Mouse (Mus musculus) intestine, embryonic 14.5 days (tissue): ENCODE data around the gene Armc10. TPM values are rescaled to one million over a fixed set of nuclear protein-coding genes. Genes with fewer than 3 reads are reported as not detected.

Source experiments
- ATAC-seq: fragments of 200-750 bp; cut with Nextera tagmentation; replicated peaks from 2 replicates; pipeline ENCODE4 v1.8.0; 2017; ENCODE audit warnings: low read depth, moderate number of reproducible peaks, moderate TSS enrichment, moderate library complexity; ENCODE audit not compliant: low FRiP score, low TSS enrichment
- DNase-seq: peaks from one replicate; pipeline ENCODE4 v3.0.0-alpha.2; 2018; ENCODE audit warnings: low spot score
- H3K27ac ChIP-seq: fragments of 300-500 bp; sonication (generic); 2 replicates; pipeline ENCODE4 v1.5.1; 2014; ENCODE audit warnings: low read depth, mild to moderate bottlenecking, control low read depth
- H3K27me3 ChIP-seq: fragments of 300-500 bp; sonication (generic); replicated peaks from 2 replicates; pipeline ENCODE4 v1.6.1; 2014; ENCODE audit warnings: low read length, control low read depth; ENCODE audit not compliant: control insufficient read depth, insufficient read depth
- H3K36me3 ChIP-seq: fragments of 300-500 bp; sonication (generic); 2 replicates; pipeline ENCODE4 v1.6.1; 2014; ENCODE audit warnings: low read length, control low read depth; ENCODE audit not compliant: control insufficient read depth, insufficient read depth
- H3K4me1 ChIP-seq: fragments of 300-500 bp; sonication (generic); replicated peaks from 2 replicates; pipeline ENCODE4 v1.6.1; 2014; ENCODE audit warnings: low read length, control low read depth, mixed read lengths; ENCODE audit not compliant: control insufficient read depth, insufficient read depth
- H3K4me2 ChIP-seq: fragments of 300-500 bp; sonication (generic); 2 replicates; pipeline ENCODE4 v1.6.1; 2014; ENCODE audit warnings: low read length
- H3K4me3 ChIP-seq: fragments of 300-500 bp; sonication (generic); 2 replicates; pipeline ENCODE4 v1.5.1; 2014; ENCODE audit warnings: low read depth, low read length, control low read depth, mixed read lengths
- H3K9ac ChIP-seq: fragments of 300-500 bp; sonication (generic); 2 replicates; pipeline ENCODE4 v1.6.1; 2014; ENCODE audit warnings: mild to moderate bottlenecking, low read length
- H3K9me3 ChIP-seq: fragments of 300-500 bp; sonication (generic); 2 replicates; pipeline ENCODE4 v1.6.1; 2016; ENCODE audit warnings: low read length, control low read depth; ENCODE audit not compliant: control insufficient read depth
- WGBS: fragments of 180-500 bp; shearing (Covaris S2); extraction: QIAGEN DNeasy Blood & Tissue Kit; methylation state at CpG from one replicate; pipeline ENCODE4 v1.1.7; 2014; 5-methylcytosine and 5-hydroxymethylcytosine counted together
- polyA plus RNA-seq: library from polyadenylated mRNA; unstranded; fragments of >200 nt; fragmentation: Nextera tagmentation; extraction: Ambion mirVana; gene quantifications from 2 replicates; pipeline ENCODE4 v1.2.1, GENCODE M21; 2014

Armc10 gene
- polyA plus RNA-seq, 1 experiment from 2014 or later = 52.3 TPM

GRCm38 (mm10) chr5:21675494-21675893, 29.9 kb downstream of the Armc10 start:
- Histone ChIP-seq H3K9ac (no peak overlapping the region), H3K27ac (no peak overlapping the region), H3K36me3 (no peaks in the 10 kb centered on the region), H3K4me1 (0 out of 2 replicates have a peak, but pooled peaks cover 6% of the 10 kb centered on the region), H3K4me3 (no peak overlapping the region), H3K4me2 (no peak overlapping the region), H3K9me3 (no peaks in the 10 kb centered on the region), H3K27me3 (no peaks in the 10 kb centered on the region)
- no peak for ATAC-seq
- DNase-seq = no peak
- 95% methylated on average over 23 of the region's 23 CpGs for WGBS

GRCm38 (mm10) chr5:21677939-21678338, 32.3 kb downstream of the Armc10 start:
- no peaks in the 10 kb centered on the region for H3K9me3 ChIP-seq
- peaks cover 6% of the 10 kb centered on the region; the same call in 1 of the 2 replicates for H3K4me1 ChIP-seq
- no peaks in the 10 kb centered on the region for H3K27me3 ChIP-seq
- WGBS = 93% methylated on average over 6 of the region's 6 CpGs
- ATAC-seq (no peak), DNase-seq (no peak)
- no peak overlapping the region for H3K27ac ChIP-seq
- no peaks in the 10 kb centered on the region for H3K36me3 ChIP-seq
- H3K4me2 ChIP-seq = no peak overlapping the region
- H3K4me3 ChIP-seq = no peak overlapping the region
- no peak overlapping the region for H3K9ac ChIP-seq

- no peak overlapping the region for H3K27ac ChIP-seq
- no peaks in the 10 kb centered on the region for H3K27me3 ChIP-seq
- no peak for ATAC-seq
- no peak overlapping the region for H3K9ac ChIP-seq
- H3K4me1 ChIP-seq = peaks cover 1% of the 10 kb centered on the region; the same call in 1 of the 2 replicates
- no peak for DNase-seq
- H3K4me2 ChIP-seq = no peak overlapping the region
- no peak overlapping the region for H3K4me3 ChIP-seq
- no peaks in the 10 kb centered on the region for H3K9me3 ChIP-seq
- 93% methylated on average over 9 of the region's 9 CpGs for WGBS
- no peaks in the 10 kb centered on the region for H3K36me3 ChIP-seq
Observed at GRCm38 (mm10) chr5:21678363-21678762, 32.8 kb downstream of the Armc10 start.

GRCm38 (mm10) chr5:21680029-21680428, 34.4 kb downstream of the Armc10 start:
- H3K4me1 ChIP-seq = no peaks in the 10 kb centered on the region; the same call in 1 of the 2 replicates
- H3K27me3 ChIP-seq = no peaks in the 10 kb centered on the region
- DNase-seq (no peak), ATAC-seq (no peak)
- H3K36me3 ChIP-seq = no peaks in the 10 kb centered on the region
- H3K27ac ChIP-seq = no peak overlapping the region
- H3K4me3 ChIP-seq = no peak overlapping the region
- 71% methylated on average over 4 of the region's 4 CpGs for WGBS
- no peak overlapping the region for H3K4me2 ChIP-seq
- H3K9me3 ChIP-seq = no peaks in the 10 kb centered on the region
- H3K9ac ChIP-seq = no peak overlapping the region

GRCm38 (mm10) chr5:21680940-21681339, 35.3 kb downstream of the Armc10 start:
- no peak overlapping the region for H3K27ac ChIP-seq
- no peaks in the 10 kb centered on the region for H3K36me3 ChIP-seq

GRCm38 (mm10) chr5:21683811-21684210, 38.2 kb downstream of the Armc10 start:
- no peaks in the 10 kb centered on the region for H3K36me3 ChIP-seq
- H3K4me3 ChIP-seq = no peak overlapping the region
- H3K27me3 ChIP-seq = no peaks in the 10 kb centered on the region
- ATAC-seq = no peak
- 96% methylated on average over 9 of the region's 9 CpGs for WGBS
- no peak overlapping the region for H3K9ac ChIP-seq
- no peaks in the 10 kb centered on the region; the same call in 1 of the 2 replicates for H3K4me1 ChIP-seq
- no peak overlapping the region for H3K27ac ChIP-seq
- no peak for DNase-seq
- H3K9me3 ChIP-seq = no peaks in the 10 kb centered on the region
- no peak overlapping the region for H3K4me2 ChIP-seq

More at GRCm38 (mm10) chr5:21680940-21681339, 35.3 kb downstream of the Armc10 start:
- Histone ChIP-seq H3K27me3 (no peaks in the 10 kb centered on the region), H3K9me3 (no peaks in the 10 kb centered on the region), H3K9ac (no peak overlapping the region), H3K4me1 (no peaks in the 10 kb centered on the region; the same call in 1 of the 2 replicates), H3K4me3 (no peak overlapping the region), H3K4me2 (no peak overlapping the region)
- no peak for DNase-seq
- no peak for ATAC-seq
- 83% methylated on average over 5 of the region's 5 CpGs for WGBS

GRCm38 (mm10) chr5:21685001-21685400, 39.4 kb downstream of the Armc10 start:
- WGBS = 77% methylated on average over 10 of the region's 10 CpGs
- no peak overlapping the region for H3K27ac ChIP-seq
- H3K4me2 ChIP-seq = no peak overlapping the region
- no peaks in the 10 kb centered on the region for H3K27me3 ChIP-seq
- no peaks in the 10 kb centered on the region; the same call in 1 of the 2 replicates for H3K4me1 ChIP-seq
- ATAC-seq (no peak), DNase-seq (no peak)
- H3K9me3 ChIP-seq = no peaks in the 10 kb centered on the region
- H3K36me3 ChIP-seq = no peaks in the 10 kb centered on the region
- H3K4me3 ChIP-seq = no peak overlapping the region
- no peak overlapping the region for H3K9ac ChIP-seq

- H3K9me3 ChIP-seq = no peaks in the 10 kb centered on the region
- no peak overlapping the region for H3K4me3 ChIP-seq
- DNase-seq (no peak), ATAC-seq (no peak)
- H3K4me1 ChIP-seq = no peaks in the 10 kb centered on the region
- no peaks in the 10 kb centered on the region for H3K36me3 ChIP-seq
- WGBS = 61% methylated on average over 4 of the region's 4 CpGs
- no peak overlapping the region for H3K9ac ChIP-seq
- no peaks in the 10 kb centered on the region for H3K27me3 ChIP-seq
- H3K4me2 ChIP-seq = no peak overlapping the region
- no peak overlapping the region for H3K27ac ChIP-seq
Observed at GRCm38 (mm10) chr5:21687042-21687441, 41.4 kb downstream of the Armc10 start.

GRCm38 (mm10) chr5:21692230-21692629, 46.6 kb downstream of the Armc10 start:
- ATAC-seq (no peak), DNase-seq (no peak)
- no peak overlapping the region for H3K4me2 ChIP-seq
- H3K27ac ChIP-seq = no peak overlapping the region
- no peaks in the 10 kb centered on the region for H3K36me3 ChIP-seq
- no peaks in the 10 kb centered on the region for H3K4me1 ChIP-seq
- H3K27me3 ChIP-seq = no peaks in the 10 kb centered on the region
- no peaks in the 10 kb centered on the region for H3K9me3 ChIP-seq
- H3K9ac ChIP-seq = no peak overlapping the region
- WGBS = 82% methylated on average over 5 of the region's 5 CpGs
- no peak overlapping the region for H3K4me3 ChIP-seq
